Mouse (Mus musculus) CH12.LX (cell line): ENCODE measurements around the gene Sorbs2.

Experiments
- CTCF ChIP-seq, 2 experiments: IDR thresholded peaks in 1 of 2; conservative IDR thresholded peaks in 1 of 2; 2 replicates each; pipeline ENCODE4 v1.5.1; 2011 to 2012; ENCODE audit warnings: low read depth in 2 of 2, low read length in 2 of 2, improper control_type of control experiment in 1 of 2, inconsistent platforms in 1 of 2, mild to moderate bottlenecking in 1 of 2, moderate library complexity in 1 of 2
- NELFE ChIP-seq: IDR thresholded peaks from 2 replicates; pipeline ENCODE4 v1.6.1; 2011; ENCODE audit warnings: low read depth, low read length, improper control_type of control experiment
- POLR2A ChIP-seq: IDR thresholded peaks from 2 replicates; pipeline ENCODE4 v1.6.1; 2011; ENCODE audit warnings: low read depth, mild to moderate bottlenecking, improper control_type of control experiment, low read length
- USF1 ChIP-seq: IDR thresholded peaks from 2 replicates; pipeline ENCODE4 v1.6.1; 2014; ENCODE audit warnings: low read depth, mild to moderate bottlenecking, inconsistent platforms, low read length, improper control_type of control experiment

- TF ChIP-seq NELFE, result no peak
- TF ChIP-seq POLR2A, result no peak
- TF ChIP-seq CTCF (conservative IDR thresholded peaks at IDR 0.05 in 1 of 2, IDR thresholded peaks at IDR 0.05 in 1 of 2; ENCODE audit: low read depth in 2 of 2, low read length in 2 of 2), result no peak
- no peak for TF ChIP-seq USF1
These were observed 21.3 kb upstream of the Sorbs2 start for GRCm38 (mm10) chr8:45486281-45486680.
